Mouse (Mus musculus) kidney, adult 2 months (tissue): ENCODE data around the gene Rnpep. TPM values are rescaled to one million over a fixed set of nuclear protein-coding genes. Genes with fewer than 3 reads are reported as not detected.

Experiments
- DNase-seq: peaks from one replicate; pipeline ENCODE4 v3.0.0; 2021
- H3K27ac ChIP-seq: fragments of 200-500 bp; 2 replicates; pipeline ENCODE4 v1.5.1; 2012; ENCODE audit warnings: low read depth, low read length, control low read depth, inconsistent platforms; ENCODE audit not compliant: insufficient read depth
- H3K27me3 ChIP-seq: fragments of 200-500 bp; replicated peaks from 2 replicates; pipeline ENCODE4 v1.6.1; 2012; ENCODE audit warnings: mild to moderate bottlenecking, moderate library complexity, low read length, inconsistent platforms; ENCODE audit not compliant: control insufficient read depth, insufficient read depth
- H3K36me3 ChIP-seq: fragments of 200-500 bp; 2 replicates; pipeline ENCODE4 v1.6.1; 2012; ENCODE audit warnings: mild to moderate bottlenecking, moderate library complexity, low read length, inconsistent platforms; ENCODE audit not compliant: control insufficient read depth, insufficient read depth
- H3K4me1 ChIP-seq: fragments of 200-500 bp; 2 replicates; pipeline ENCODE4 v1.6.1; 2011; ENCODE audit warnings: low read length; ENCODE audit not compliant: control insufficient read depth, insufficient read depth
- H3K4me3 ChIP-seq: fragments of 200-500 bp; 2 replicates; pipeline ENCODE4 v1.5.1; 2011; ENCODE audit warnings: mild to moderate bottlenecking, low read depth, low read length, control low read depth; ENCODE audit not compliant: insufficient read depth
- CTCF ChIP-seq: fragments of 200-500 bp; conservative IDR thresholded peaks from 2 replicates; pipeline ENCODE4 v1.5.1; 2011; ENCODE audit warnings: low read depth, mild to moderate bottlenecking, control low read depth, low read length, moderate library complexity, mixed read lengths; ENCODE audit not compliant: insufficient read depth, insufficient read length
- POLR2A ChIP-seq: fragments of 200-500 bp; IDR thresholded peaks from one replicate; pipeline ENCODE4 v1.6.1; 2011; ENCODE audit warnings: low read depth, low read length, control low read depth
- WGBS: fragments of 180-500 bp; shearing (Covaris S2); methylation state at CpG from one replicate; pipeline ENCODE4 v1.1.7; 2018; 5-methylcytosine and 5-hydroxymethylcytosine counted together
- polyA plus RNA-seq: library from polyadenylated mRNA; depleted of rRNA; stranded (reverse); fragments of >200 nt; gene quantifications from 2 replicates; pipeline ENCODE4 v1.2.3, GENCODE M21; 2012

Rnpep gene
- polyA plus RNA-seq, 1 experiment: 29.1 TPM

- no peak for TF ChIP-seq CTCF
- TF ChIP-seq POLR2A: no peak
- Histone ChIP-seq H3K36me3 (peaks cover 1% of the 10 kb centered on the region; the same call in 1 of the 2 replicates), H3K27me3 (no peaks in the 10 kb centered on the region), H3K4me1 (peaks cover 10% of the 10 kb centered on the region; the same call in 1 of the 2 replicates), H3K27ac (peak overlapping the region; percentile 43; the same call in 1 of the 2 replicates), H3K4me3 (peak overlapping the region; percentile 43)
- 36% methylated on average over 4 of the region's 4 CpGs for WGBS
- DNase-seq: peak; percentile 56
Measured at GRCm38 (mm10) chr1:135312201-135312600, 28.3 kb upstream of the Rnpep start.

GRCm38 (mm10) chr1:135311356-135311755, 27.5 kb upstream of the Rnpep start:
- H3K27me3 ChIP-seq: no peaks in the 10 kb centered on the region
- no peak overlapping the region for H3K27ac ChIP-seq

GRCm38 (mm10) chr1:135290908-135291307, 7.0 kb upstream of the Rnpep start:
- H3K36me3 ChIP-seq: peaks cover 2% of the 10 kb centered on the region
- no peak overlapping the region for H3K27ac ChIP-seq
- DNase-seq: no peak
- H3K4me1 ChIP-seq: no peaks in the 10 kb centered on the region
- WGBS: 79% methylated on average over 5 of the region's 5 CpGs
- no peak for TF ChIP-seq CTCF
- no peak for TF ChIP-seq POLR2A
- H3K27me3 ChIP-seq: no peaks in the 10 kb centered on the region
- no peak overlapping the region for H3K4me3 ChIP-seq

More at GRCm38 (mm10) chr1:135311356-135311755, 27.5 kb upstream of the Rnpep start:
- Histone ChIP-seq H3K4me3 (no peak overlapping the region; the same call in 1 of the 2 replicates), H3K4me1 (peaks cover 10% of the 10 kb centered on the region; the same call in 1 of the 2 replicates), H3K36me3 (peaks cover 1% of the 10 kb centered on the region; the same call in 1 of the 2 replicates)
- 47% methylated on average over 6 of the region's 6 CpGs for WGBS
- TF ChIP-seq POLR2A (no peak), CTCF (no peak)
- peak; percentile 91 for DNase-seq

GRCm38 (mm10) chr1:135286311-135286710, 2.4 kb upstream of the Rnpep start:
- Histone ChIP-seq H3K36me3 (no peaks in the 10 kb centered on the region), H3K27me3 (no peaks in the 10 kb centered on the region), H3K27ac (no peak overlapping the region), H3K4me1 (peaks cover 5% of the 10 kb centered on the region; the same call in 1 of the 2 replicates), H3K4me3 (no peak overlapping the region)
- TF ChIP-seq POLR2A (no peak), CTCF (no peak)
- peak; percentile 51 for DNase-seq
- 73% methylated on average over 2 of the region's 2 CpGs for WGBS

GRCm38 (mm10) chr1:135283287-135283825, 528 bp downstream of the Rnpep start:
- TF ChIP-seq CTCF (no peak), POLR2A (no peak)
- peak overlapping the region; percentile 78 for H3K4me3 ChIP-seq
- no peaks in the 10 kb centered on the region; the same call in 1 of the 2 replicates for H3K36me3 ChIP-seq
- H3K27ac ChIP-seq: peak overlapping the region; percentile 65
- H3K4me1 ChIP-seq: peaks cover 13% of the 10 kb centered on the region; the same call in 1 of the 2 replicates
- under 1% methylated on average over 48 of the region's 48 CpGs for WGBS
- DNase-seq: no peak
- no peaks in the 10 kb centered on the region for H3K27me3 ChIP-seq

- TF ChIP-seq POLR2A: no peak
- no peak for TF ChIP-seq CTCF
- Histone ChIP-seq H3K36me3 (no peaks in the 10 kb centered on the region; the same call in 1 of the 2 replicates), H3K4me1 (peaks cover 13% of the 10 kb centered on the region; the same call in 1 of the 2 replicates), H3K27me3 (no peaks in the 10 kb centered on the region), H3K4me3 (peak overlapping the region; percentile 78), H3K27ac (peak overlapping the region; percentile 65)
- 8% methylated on average over 13 of the region's 13 CpGs for WGBS
- peak; percentile 65 for DNase-seq
Measured at GRCm38 (mm10) chr1:135282536-135283286, 1.2 kb downstream of the Rnpep start.

GRCm38 (mm10) chr1:135281841-135282240, 2.0 kb downstream of the Rnpep start:
- Histone ChIP-seq H3K4me3 (no peak overlapping the region), H3K36me3 (peaks cover 1% of the 10 kb centered on the region; the same call in 1 of the 2 replicates), H3K4me1 (peaks cover 13% of the 10 kb centered on the region; the same call in 1 of the 2 replicates), H3K27ac (no peak overlapping the region), H3K27me3 (no peaks in the 10 kb centered on the region)
- TF ChIP-seq CTCF (no peak), POLR2A (no peak)
- no peak for DNase-seq
- 94% methylated on average over 17 of the region's 17 CpGs for WGBS
